21 mouse cellular contexts compared by ENCODE assay signal in genomic region chr6:118520668-118521067, GRCm38 (mm10). TPM values are rescaled to one million over a fixed set of nuclear protein-coding genes. Genes with fewer than 3 reads are reported as not detected.
DNase-seq lines count a peak whose midpoint lies in the region; ATAC-seq lines count a peak whose summit lies in the region.
"Had no signal": no experiment of that assay in that cellular context is flagged by ENCODE, and none has a peak within 500 bp of the region (broad histone marks: within the 10 kb centered on the region; RNA-seq: fewer than 3 reads in every experiment).

No protein-coding gene starts in this region.

- ATAC-seq in frontal cortex, adult (ENCODE audit: low TSS enrichment) = peak; percentile 65; the same call in 1 of the 2 replicates
- ATAC-seq: activated CD4-positive, CD25-positive, alpha-beta regulatory T cell, adult 4 months; forebrain, embryonic 15.5 days; hindbrain, postnatal 0 days; inflammation-experienced regulatory T-cells, adult 6 months; intestine, embryonic 16.5 days had no signal

- no peak for DNase-seq in frontal cortex, adult 2 months (ENCODE audit: extremely low spot score in 1 of 2, low spot score in 1 of 2)
- DNase-seq in right cerebral cortex, postnatal 10 days (ENCODE audit: low spot score in 2 of 2) = peak; percentile 35 to 43
- DNase-seq in right cerebral cortex, adult 2 months (ENCODE audit: low spot score in 2 of 2) = no peak
- DNase-seq in telencephalon, adult 2 months (ENCODE audit: low read depth, low spot score) = peak; percentile 6
- DNase-seq in B cell, adult 2 months = no peak
- DNase-seq: adrenal gland, adult 8-10 months; adrenal gland, postnatal 36 days; cerebellum, adult 11 months; cerebellum, adult 2 months; cerebellum, adult 9-11 months; cerebellum, postnatal 25 days; gastrocnemius, postnatal 25 days; heart, adult 18-20 months; heart, postnatal 10 days; heart, postnatal 36 days had no signal

RNA-seq across cellular contexts. Expression of gene Ankrd26, which starts 41.4 kb away (rescaled TPM):
- 10.1 and 11.5 TPM in 2 replicates for polyA plus RNA-seq in frontal cortex, adult 2 months (2012; rRNA removed)

RNA-seq across cellular contexts. Expression of gene Zfp9, which starts 41.5 kb away (rescaled TPM):
- polyA plus RNA-seq in frontal cortex, adult 2 months (2012; rRNA removed) = 13.9 and 15.4 TPM in 2 replicates
- polyA plus RNA-seq: activated CD4-positive, CD25-positive, alpha-beta regulatory T cell, adult 4 months had no signal

Comparison
In these comparisons a context has a peak if more than half of its experiments do, and no peak if none do; other contexts are left out.
1. DNase-seq: peak in right cerebral cortex, postnatal 10 days (2 of 2) and telencephalon, adult 2 months (single experiment); none in frontal cortex, adult 2 months (0 of 2), right cerebral cortex, adult 2 months (0 of 2) and B cell, adult 2 months (0 of 2).